Mouse (Mus musculus): ENCODE results near the gene A1cf. TPM values are rescaled to one million over a fixed set of nuclear protein-coding genes. Genes with fewer than 3 reads are reported as not detected.
A peak's percentile ranks its signal among the peaks of the same experiment; 100 is the strongest.

Gene A1cf
- polyA plus RNA-seq, 1 experiment from 2014 or later, result 11.5 TPM

- TF ChIP-seq EP300 (IDR thresholded peaks at IDR 0.05; ENCODE audit: low read depth), result no peak
- peak; percentile 94 for TF ChIP-seq CTCF (IDR thresholded peaks at IDR 0.05; ENCODE audit: low read depth)
- ATAC-seq (peak; percentile 76), DNase-seq (peak; percentile 84)
- Histone ChIP-seq H3K36me3 (replicated peaks; ENCODE audit: insufficient read depth, low read length) (no peaks in the 10 kb centered on the region), H3K27ac (ENCODE audit: low read depth) (no peak overlapping the region), H3K27me3 (ENCODE audit: insufficient read depth, low read length) (no peaks in the 10 kb centered on the region), H3K9me3 (ENCODE audit: low read length) (no peaks in the 10 kb centered on the region), H3K4me1 (ENCODE audit: insufficient read depth) (0 out of 2 replicates have a peak, but pooled peaks cover 2% of the 10 kb centered on the region), H3K9ac (replicated peaks) (no peak overlapping the region), H3K4me2 (ENCODE audit: low read depth, low read length) (no peak overlapping the region), H3K4me3 (ENCODE audit: low read depth, low read length) (no peak overlapping the region)
- WGBS (ENCODE audit: insufficient replicate concordance), result 9% methylated on average over 6 of the region's 6 CpGs
These were observed 103.4 kb downstream of the A1cf start for GRCm38 (mm10) chr19:31971998-31972397.

GRCm38 (mm10) chr19:31975882-31976281 lies 107.3 kb downstream of the A1cf start:
- DNase-seq (no peak), ATAC-seq (no peak)
- TF ChIP-seq EP300 (IDR thresholded peaks at IDR 0.05; ENCODE audit: low read depth) (no peak), CTCF (IDR thresholded peaks at IDR 0.05; ENCODE audit: low read depth) (no peak)
- Histone ChIP-seq H3K4me1 (ENCODE audit: insufficient read depth) (0 out of 2 replicates have a peak, but pooled peaks cover 2% of the 10 kb centered on the region), H3K27me3 (ENCODE audit: insufficient read depth, low read length) (no peaks in the 10 kb centered on the region), H3K9me3 (ENCODE audit: low read length) (no peaks in the 10 kb centered on the region), H3K27ac (ENCODE audit: low read depth) (no peak overlapping the region), H3K4me2 (ENCODE audit: low read depth, low read length) (no peak overlapping the region), H3K4me3 (ENCODE audit: low read depth, low read length) (no peak overlapping the region), H3K9ac (replicated peaks) (no peak overlapping the region), H3K36me3 (replicated peaks; ENCODE audit: insufficient read depth, low read length) (no peaks in the 10 kb centered on the region)
- 48% methylated on average over 2 of the region's 2 CpGs for WGBS (ENCODE audit: insufficient replicate concordance)

GRCm38 (mm10) chr19:31991057-31991456 lies 122.5 kb downstream of the A1cf start:
- Histone ChIP-seq H3K4me3 (ENCODE audit: low read depth, low read length) (no peak overlapping the region), H3K9me3 (ENCODE audit: low read length) (no peaks in the 10 kb centered on the region), H3K9ac (replicated peaks) (no peak overlapping the region), H3K27ac (ENCODE audit: low read depth) (no peak overlapping the region), H3K27me3 (ENCODE audit: insufficient read depth, low read length) (no peaks in the 10 kb centered on the region), H3K4me2 (ENCODE audit: low read depth, low read length) (no peak overlapping the region), H3K36me3 (replicated peaks; ENCODE audit: insufficient read depth, low read length) (no peaks in the 10 kb centered on the region), H3K4me1 (ENCODE audit: insufficient read depth) (no peaks in the 10 kb centered on the region)
- DNase-seq (no peak), ATAC-seq (no peak)
- 69% methylated on average over 6 of the region's 6 CpGs for WGBS (ENCODE audit: insufficient replicate concordance)
- no peak for TF ChIP-seq CTCF (IDR thresholded peaks at IDR 0.05; ENCODE audit: low read depth)
- TF ChIP-seq EP300 (IDR thresholded peaks at IDR 0.05; ENCODE audit: low read depth), result no peak

GRCm38 (mm10) chr19:31996916-31997315 lies 128.4 kb downstream of the A1cf start:
- WGBS (ENCODE audit: insufficient replicate concordance), result 83% methylated on average over 3 of the region's 3 CpGs
- no peak overlapping the region for H3K4me2 ChIP-seq (ENCODE audit: low read depth, low read length)
- no peak for ATAC-seq
- H3K9me3 ChIP-seq (ENCODE audit: low read length), result no peaks in the 10 kb centered on the region
- H3K9ac ChIP-seq (replicated peaks), result no peak overlapping the region
- H3K27me3 ChIP-seq (ENCODE audit: insufficient read depth, low read length), result no peaks in the 10 kb centered on the region
- H3K27ac ChIP-seq (ENCODE audit: low read depth), result no peak overlapping the region
- no peak overlapping the region for H3K4me3 ChIP-seq (ENCODE audit: low read depth, low read length)
- TF ChIP-seq EP300 (IDR thresholded peaks at IDR 0.05; ENCODE audit: low read depth) (no peak), CTCF (IDR thresholded peaks at IDR 0.05; ENCODE audit: low read depth) (no peak)
- DNase-seq, result no peak
- H3K4me1 ChIP-seq (ENCODE audit: insufficient read depth), result no peaks in the 10 kb centered on the region
- H3K36me3 ChIP-seq (replicated peaks; ENCODE audit: insufficient read depth, low read length), result no peaks in the 10 kb centered on the region

Other genes starting within 250 kb of the A1cf start
- 0.69 and 0.74 TPM in 2 replicates for gene Prkg1, start 103.7 kb upstream of the A1cf start, polyA plus RNA-seq (2015; fragmentation: Nextera tagmentation; extraction: Ambion mirVana)
- 0.65 and 0.72 TPM in 2 replicates for gene Asah2, start 239.4 kb downstream of the A1cf start, polyA plus RNA-seq (2015; fragmentation: Nextera tagmentation; extraction: Ambion mirVana)

All from liver, postnatal 0 days (tissue).